Mouse (Mus musculus) midbrain, postnatal 0 days (tissue): ENCODE data around the gene Gm6763. TPM values are rescaled to one million over a fixed set of nuclear protein-coding genes. Genes with fewer than 3 reads are reported as not detected.

Experiments used
- polyA plus RNA-seq: library from polyadenylated mRNA; unstranded; fragments of >200 nt; fragmentation: Nextera tagmentation; extraction: Ambion mirVana; gene quantifications from 2 replicates; pipeline ENCODE4 v1.2.1, GENCODE M21; 2015
- total RNA-seq: library from RNA; depleted of rRNA; stranded (reverse); fragments of >200 nt; gene quantifications from 2 replicates; pipeline ENCODE4 v1.2.3, GENCODE M21; 2014; rRNA removed

Gm6763 gene
- total and polyA plus RNA-seq, 2 experiments from 2014 or later, result not detected

Other genes with a start within 250 kb of the Gm6763 start
- gene Gm21293, start 8.5 kb upstream of the Gm6763 start, total RNA-seq, result not detected in 2 replicates
- not detected in 2 replicates for gene Gm21293, start 8.5 kb upstream of the Gm6763 start, polyA plus RNA-seq
- not detected in 2 replicates for gene Gm8764, start 8.5 kb downstream of the Gm6763 start, total RNA-seq
- not detected in 2 replicates for gene Gm8764, start 8.5 kb downstream of the Gm6763 start, polyA plus RNA-seq
- not detected in 2 replicates for gene Gm21304, start 17.0 kb downstream of the Gm6763 start, total RNA-seq
- not detected in 2 replicates for gene Gm21304, start 17.0 kb downstream of the Gm6763 start, polyA plus RNA-seq
- gene Gm21312, start 25.5 kb downstream of the Gm6763 start, total RNA-seq, result not detected in 2 replicates
- not detected in 2 replicates for gene Gm21312, start 25.5 kb downstream of the Gm6763 start, polyA plus RNA-seq
- not detected in 2 replicates for gene Gm20765, start 34.0 kb downstream of the Gm6763 start, total RNA-seq
- not detected in 2 replicates for gene Gm20765, start 34.0 kb downstream of the Gm6763 start, polyA plus RNA-seq
- gene Gm4340, start 42.5 kb downstream of the Gm6763 start, total RNA-seq, result not detected in 2 replicates
- gene Gm4340, start 42.5 kb downstream of the Gm6763 start, polyA plus RNA-seq, result not detected in 2 replicates